Mouse (Mus musculus) cerebellum, postnatal 14 days (tissue): ENCODE measurements at regions not wholly inside any gene's neighbourhood (a gene's known extent, or its start where the extent isn't known, plus 50 kb on each side); places are given as distances from the start of the nearest gene placed in this dataset.

ENCODE experiments used
- DNase-seq, 2 experiments: peaks; one replicate each; pipeline ENCODE4 v3.0.0; 2021; ENCODE audit warnings: mixed read lengths in 2 of 2

- no peak for DNase-seq
Measured at GRCm38 (mm10) chr1:71472691-71473090, 58.0 kb upstream of the Abca12 start.

- no peak for DNase-seq
Measured at GRCm38 (mm10) chr1:71483149-71483548, 68.4 kb upstream of the Abca12 start.

GRCm38 (mm10) chr1:71494576-71494975 lies 62.4 kb upstream of the Atic start:
- no peak for DNase-seq

GRCm38 (mm10) chr1:71505898-71506297 lies 51.1 kb upstream of the Atic start:
- peak; percentile 40 to 59 for DNase-seq

GRCm38 (mm10) chr1:71506534-71506933 lies 50.4 kb upstream of the Atic start:
- DNase-seq = no peak
